Mouse (Mus musculus): Measurements from ENCODE around the gene Olfr1040.
"Not testable (repeated sequence)": the region's sequence is repeated elsewhere in the genome, so short reads cannot be mapped to it uniquely, and the experiment has no call there.

Olfr1040 gene

DNA sequence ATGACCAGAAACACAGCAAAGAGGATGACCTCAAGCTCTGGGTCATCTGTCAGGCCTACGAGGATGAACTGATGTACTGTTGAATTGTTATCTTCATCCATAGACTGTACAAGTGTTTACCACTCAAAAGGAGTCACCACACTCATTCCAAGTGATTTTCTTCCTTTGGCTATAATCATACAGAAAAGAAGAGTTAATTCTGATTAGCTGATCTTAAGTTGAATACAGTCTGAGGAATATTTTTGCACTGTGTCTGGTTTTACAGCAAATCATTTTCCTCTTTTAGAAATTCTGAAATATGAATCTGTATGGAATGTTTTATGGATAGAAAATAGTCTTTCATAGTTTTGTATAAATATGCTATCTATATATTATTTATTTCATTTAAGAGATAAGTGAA, at the start of gene Olfr1040:
Gene Olfr1040, minus strand, starts transcription at position 101 of the 400 bp plus-strand sequence.
- no peak for DNase-seq (ENCODE audit: inconsistent age in 2 of 2, low spot score in 1 of 2)

DNA sequence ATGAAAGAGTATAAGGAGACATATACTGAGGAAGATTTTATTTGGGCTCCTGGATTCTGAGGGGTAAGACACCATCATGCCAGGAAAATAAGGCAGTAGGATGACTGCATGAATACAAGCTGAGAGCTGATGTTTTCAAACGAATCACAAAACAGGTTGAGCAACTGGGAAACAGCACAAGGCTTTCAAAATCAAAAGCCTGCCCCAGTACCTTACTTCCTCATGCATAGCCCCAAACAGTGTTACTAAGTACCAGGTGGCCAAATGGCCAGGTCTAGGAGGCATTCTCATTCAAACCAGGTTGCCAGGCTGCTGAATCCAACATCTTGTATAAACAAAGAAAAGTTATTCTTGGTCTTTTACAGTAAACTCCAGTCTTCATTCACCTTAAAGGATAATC, 49.3 kb upstream of the Olfr1040 start:
- DNase-seq (ENCODE audit: inconsistent age in 2 of 2, low spot score in 1 of 2), result no peak

DNA sequence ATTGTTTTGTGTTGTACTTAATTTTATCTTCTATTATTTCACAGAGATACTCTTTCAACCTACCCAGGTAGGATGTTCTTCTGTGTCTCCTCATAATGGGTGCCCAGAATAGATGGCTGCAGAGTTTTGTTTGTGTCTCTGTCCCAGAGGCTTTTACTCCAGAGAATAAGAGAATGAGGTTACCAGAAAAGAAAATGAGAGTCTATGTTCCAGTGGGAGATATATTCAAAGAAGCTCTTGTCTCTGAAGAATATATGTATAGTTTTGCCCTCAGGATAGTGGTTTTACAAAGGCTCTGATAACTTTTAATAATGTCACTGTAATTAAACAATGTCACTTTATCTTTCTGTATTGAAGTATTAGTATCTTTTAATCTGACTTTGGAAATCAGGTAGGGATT, 39.1 kb upstream of the Olfr1040 start, which contains the start of gene Olfr52:
Gene Olfr52, minus strand, starts transcription at position 101 of the 400 bp plus-strand sequence.
- DNase-seq (ENCODE audit: inconsistent age in 2 of 2, low spot score in 1 of 2), result no peak

DNA sequence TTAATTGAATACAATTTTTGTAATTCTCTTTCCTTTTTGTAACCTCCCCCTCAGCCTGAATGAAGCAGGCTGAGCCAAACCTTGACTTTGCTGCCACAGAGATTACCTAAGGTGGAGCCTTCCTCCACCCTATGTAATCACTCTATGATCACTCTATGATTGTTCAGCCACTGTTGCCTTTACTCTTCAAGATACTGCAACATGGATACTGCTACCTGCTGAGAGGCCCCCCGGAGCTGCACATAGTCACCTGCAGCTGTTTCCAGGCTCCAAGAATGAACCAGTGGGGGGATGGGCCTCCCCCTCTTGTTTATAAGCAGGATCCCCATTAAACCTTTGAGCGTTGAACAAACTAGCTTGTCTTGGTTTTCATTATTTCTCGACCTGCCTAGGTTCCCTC, 33.4 kb upstream of the Olfr1040 start:
- DNase-seq (ENCODE audit: inconsistent age in 2 of 2, low spot score in 1 of 2), result no peak

DNA sequence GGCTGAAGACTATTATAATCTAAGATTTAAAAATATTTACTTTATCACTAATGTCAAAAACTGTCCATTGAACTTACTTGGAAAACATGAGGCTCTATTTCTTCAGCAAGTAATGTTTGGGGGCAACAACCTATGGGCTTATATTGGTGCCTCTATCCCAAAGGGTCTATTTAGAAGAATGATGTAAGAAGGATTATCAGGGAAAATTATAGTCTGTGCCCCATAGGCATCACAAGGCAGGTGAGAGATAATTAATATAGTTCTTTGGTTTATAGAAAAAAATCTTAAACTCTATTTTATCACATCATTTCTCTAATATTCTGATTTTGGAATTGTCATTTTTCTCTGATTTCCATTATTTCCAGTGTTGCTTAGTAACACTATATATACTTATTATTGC, 31.2 kb upstream of the Olfr1040 start, which contains the start of gene Olfr1044:
Gene Olfr1044, minus strand, starts transcription at position 101 of the 400 bp plus-strand sequence.
- DNase-seq (ENCODE audit: inconsistent age in 2 of 2, low spot score in 1 of 2), result no peak

DNA sequence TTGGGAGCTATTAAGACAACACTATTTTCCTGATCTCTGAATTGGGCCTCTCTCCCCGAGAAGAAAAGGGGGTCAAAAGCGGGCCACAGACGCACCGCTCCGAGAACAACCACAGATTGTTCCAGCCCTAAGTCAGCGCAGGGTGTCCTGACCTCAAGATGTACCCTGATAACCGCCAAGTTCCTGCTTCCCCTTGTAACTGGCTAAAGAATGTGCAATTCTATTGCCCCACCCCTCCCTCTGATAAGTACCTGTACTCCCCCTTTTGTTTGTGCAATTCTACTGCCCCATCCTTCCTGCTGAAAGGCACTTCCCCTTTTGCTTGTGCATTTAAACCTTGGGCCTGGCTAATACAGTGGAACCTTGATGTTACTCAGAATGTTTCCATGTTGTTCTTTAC, 28.9 kb upstream of the Olfr1040 start:
- DNase-seq (ENCODE audit: inconsistent age in 2 of 2, low spot score in 1 of 2), result not testable (repeated sequence)

DNA sequence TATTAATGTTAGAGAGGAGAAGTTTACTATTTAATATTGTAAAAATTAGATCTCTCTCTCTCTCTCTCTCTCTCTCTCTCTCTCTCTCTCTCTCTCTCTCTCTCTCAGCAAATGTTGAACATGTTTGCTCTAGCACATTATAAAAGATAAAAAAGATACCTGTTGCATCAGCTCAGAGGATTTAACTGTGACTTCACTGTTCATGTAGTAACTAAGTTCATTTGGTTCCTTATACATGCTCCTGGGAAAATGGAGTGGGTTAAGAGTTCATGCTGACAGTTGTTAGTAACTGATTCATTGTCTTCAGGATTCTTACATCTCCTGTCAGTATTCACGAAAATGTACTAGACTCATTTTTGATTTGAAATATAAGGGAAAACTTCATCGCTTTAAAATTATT, 20.9 kb upstream of the Olfr1040 start, which contains the start of gene Olfr1043:
Gene Olfr1043, minus strand, starts transcription at position 101 of the 400 bp plus-strand sequence.
- DNase-seq (ENCODE audit: inconsistent age in 2 of 2, low spot score in 1 of 2), result no peak

DNA sequence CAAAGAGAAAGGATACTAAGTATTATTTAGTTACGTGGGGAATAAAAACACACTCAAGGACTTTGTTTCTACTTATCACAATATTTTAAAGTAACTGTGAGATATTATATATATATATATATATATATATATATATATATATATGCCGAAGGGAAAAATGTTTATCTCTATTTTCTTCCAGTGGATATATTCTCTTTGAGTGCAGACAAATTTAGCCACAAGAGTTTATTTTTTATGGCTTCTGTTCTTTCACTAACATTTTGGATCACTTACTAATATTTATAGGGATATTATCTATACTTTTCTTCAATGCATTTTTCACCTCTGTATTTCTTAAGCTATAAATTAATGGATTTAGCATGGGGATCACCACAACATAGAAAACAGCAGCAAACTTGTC, 15.2 kb upstream of the Olfr1040 start, which contains the start of gene Olfr1042:
Gene Olfr1042, minus strand, starts transcription at position 101 of the 400 bp plus-strand sequence.
- DNase-seq (ENCODE audit: inconsistent age in 2 of 2, low spot score in 1 of 2), result no peak

DNA sequence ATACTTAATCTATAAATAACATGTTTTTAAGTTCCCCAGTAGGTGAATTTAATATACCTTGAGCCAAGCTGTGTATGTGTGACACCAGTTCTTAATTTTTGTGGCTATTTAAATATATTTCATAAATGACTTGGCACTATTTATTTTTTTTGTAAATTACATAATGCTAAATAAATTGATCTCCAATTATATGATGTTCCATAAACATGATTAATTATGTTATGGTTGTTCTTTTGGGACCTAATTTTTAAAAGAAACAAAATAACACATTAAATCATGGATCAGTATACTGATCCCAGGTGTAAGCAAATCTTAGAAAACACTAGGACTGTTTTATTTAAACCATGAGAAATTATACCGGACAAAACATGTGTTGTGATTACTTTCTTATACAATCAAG, 10.7 kb downstream of the Olfr1040 start, which contains the start of gene Olfr1039:
Gene Olfr1039, minus strand, starts transcription at position 101 of the 400 bp plus-strand sequence.
- no peak for DNase-seq (ENCODE audit: inconsistent age in 2 of 2, low spot score in 1 of 2)

Data from adrenal gland, adult (tissue).